Mouse (Mus musculus) olfactory bulb, adult 2 months (tissue): ENCODE measurements around the gene Rab7b.

Source experiments
- CTCF ChIP-seq: fragments of 200-500 bp; IDR thresholded peaks from 2 replicates; pipeline ENCODE4 v1.5.1; 2012; ENCODE audit warnings: low read depth, mild to moderate bottlenecking, low read length, moderate library complexity; ENCODE audit not compliant: insufficient read depth
- POLR2A ChIP-seq: fragments of 200-500 bp; IDR thresholded peaks from 2 replicates; pipeline ENCODE4 v1.6.1; 2012; ENCODE audit warnings: mild to moderate bottlenecking, low read depth, low read length, moderate library complexity; ENCODE audit not compliant: insufficient read depth

DNA sequence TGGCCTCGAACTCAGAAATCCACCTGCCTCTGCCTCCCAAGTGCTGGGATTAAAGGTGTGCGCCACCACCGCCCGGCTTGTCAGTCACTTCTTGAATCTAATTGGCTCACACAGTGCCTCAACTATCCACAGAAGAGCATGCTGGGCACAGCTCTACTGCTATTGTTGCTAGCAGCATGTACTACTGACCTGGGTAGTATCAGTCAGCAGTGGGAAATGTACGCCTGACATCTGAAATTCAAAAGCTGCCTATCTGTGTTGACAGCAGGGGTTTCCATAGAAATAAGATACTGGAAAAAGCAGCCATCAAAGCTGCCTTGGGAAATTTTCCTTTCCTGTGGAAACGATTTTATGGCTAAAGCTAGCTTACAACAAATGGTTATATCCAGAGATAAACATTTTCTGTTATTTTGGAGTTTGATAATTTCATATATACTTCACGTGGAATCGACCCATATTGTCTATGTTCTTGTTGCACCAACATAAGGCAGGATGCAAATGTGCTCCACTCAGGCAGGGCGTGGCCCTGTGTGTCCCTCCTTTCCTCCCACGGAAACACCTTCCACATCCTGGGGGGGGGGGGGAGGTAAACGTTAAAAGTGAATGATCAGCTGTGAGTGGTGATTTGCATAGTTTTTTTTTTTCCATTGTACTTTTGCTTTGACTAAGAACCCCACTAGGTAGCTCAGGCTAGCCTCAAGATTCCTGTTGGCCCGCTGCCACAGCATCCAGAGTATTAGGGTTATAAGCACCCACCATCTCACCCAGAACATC lies 35.6 kb upstream of the Rab7b start:
- TF ChIP-seq CTCF (no peak), POLR2A (no peak)
